Mouse (Mus musculus) spleen, adult 12 weeks (tissue): ENCODE measurements around the gene Atg9b.

Source experiments
- DNase-seq: peaks from one replicate; pipeline ENCODE4 v3.0.0; 2022; ENCODE audit warnings: low spot score

Gene Atg9b

GRCm38 (mm10) chr5:24350073-24350472 lies 41.9 kb downstream of the Atg9b start:
- DNase-seq = no peak

DNA sequence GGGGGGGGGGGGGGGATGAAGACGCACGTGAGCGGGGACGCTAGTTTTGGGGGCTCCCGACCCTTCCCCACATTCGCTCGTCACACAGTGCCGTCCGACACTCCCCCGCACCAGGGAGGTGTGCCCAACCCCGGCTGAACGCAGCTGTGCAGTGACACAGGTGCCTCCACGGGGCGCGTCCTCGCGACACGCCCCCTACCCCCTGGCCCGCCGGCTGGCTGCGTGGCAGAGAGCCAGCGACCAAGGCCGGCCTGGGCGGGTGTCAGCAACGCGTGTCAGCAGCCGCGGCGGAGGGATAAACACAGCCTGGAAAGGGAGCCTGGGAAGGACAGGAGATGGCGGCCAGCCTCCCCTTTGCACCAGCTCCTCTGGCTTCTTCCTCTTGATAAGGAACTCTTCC lies 43.4 kb downstream of the Atg9b start:
- DNase-seq = no peak

DNA sequence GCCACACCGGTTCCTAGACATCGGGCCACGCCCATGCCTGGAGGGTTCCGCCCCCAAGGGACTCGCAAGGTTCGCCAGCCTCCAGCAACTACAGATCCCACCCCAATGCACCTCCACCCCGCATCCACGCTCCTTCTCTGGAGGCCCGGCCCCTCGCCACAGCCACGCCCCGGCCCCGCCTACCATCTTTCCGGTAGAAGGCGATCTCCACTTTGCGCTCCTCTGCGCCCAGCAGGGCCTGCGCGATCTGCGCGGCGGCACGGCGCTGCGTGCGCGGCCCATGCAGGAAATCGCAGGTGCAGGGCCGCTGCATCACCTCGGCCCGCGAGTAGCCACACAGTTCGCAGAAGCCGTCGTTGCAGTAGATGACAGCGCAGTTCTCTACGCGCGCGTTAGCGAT lies 43.8 kb downstream of the Atg9b start:
- peak; percentile 61 for DNase-seq

DNA sequence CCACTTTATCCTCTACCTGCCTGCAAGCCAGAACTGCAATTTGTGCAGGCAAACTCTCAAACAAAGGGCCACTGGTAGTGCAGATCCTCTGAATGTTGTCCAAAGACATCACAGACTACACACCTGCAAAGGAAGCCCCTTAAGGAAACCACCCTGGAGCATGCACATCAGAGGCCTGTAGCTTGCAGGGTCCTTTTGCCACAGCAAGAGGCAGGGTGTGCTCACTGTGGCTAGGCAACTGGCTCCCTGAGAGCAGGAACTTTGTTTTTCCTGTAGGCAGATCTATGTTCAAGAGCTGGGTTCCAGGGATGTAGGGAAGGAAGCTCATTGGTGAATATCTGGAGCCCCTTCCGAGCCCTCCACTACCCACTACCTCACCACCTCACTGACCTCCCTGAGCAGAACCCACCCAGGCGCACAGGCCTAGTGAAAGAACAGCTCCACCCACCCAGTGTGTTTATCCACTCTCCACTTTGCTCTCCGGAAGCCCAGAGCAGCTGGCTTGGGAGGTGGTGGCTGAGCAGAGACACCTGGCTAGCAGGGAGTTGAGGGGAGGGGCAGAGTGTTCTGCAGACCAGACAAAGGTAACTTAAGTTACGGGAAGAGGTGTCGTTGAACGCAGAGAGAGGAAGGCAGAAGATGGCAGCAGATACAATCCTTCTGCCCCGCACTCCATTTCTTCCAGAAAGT lies 44.6 kb downstream of the Atg9b start:
- no peak for DNase-seq

DNA sequence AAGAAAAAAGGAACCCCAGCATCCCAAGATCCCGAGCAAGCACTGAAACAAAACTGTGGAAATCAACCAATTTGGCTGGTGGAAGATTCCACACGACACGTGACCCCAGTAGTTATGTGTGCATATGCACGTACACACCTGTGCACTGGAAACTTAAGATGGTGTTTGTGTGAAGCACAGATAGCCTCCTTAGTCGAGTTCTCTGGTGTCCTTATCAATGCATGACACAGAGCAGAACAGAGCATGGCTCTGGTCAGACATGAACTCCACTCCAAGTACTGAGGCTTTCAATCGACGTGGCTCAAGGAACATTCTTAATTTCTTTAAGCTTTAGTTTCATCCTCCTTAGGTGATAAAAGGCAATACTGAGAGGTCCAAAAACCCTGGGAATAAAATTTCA lies 45.6 kb downstream of the Atg9b start:
- DNase-seq = no peak

- no peak for DNase-seq
Measured at GRCm38 (mm10) chr5:24344477-24345051, 47.4 kb downstream of the Atg9b start.

DNA sequence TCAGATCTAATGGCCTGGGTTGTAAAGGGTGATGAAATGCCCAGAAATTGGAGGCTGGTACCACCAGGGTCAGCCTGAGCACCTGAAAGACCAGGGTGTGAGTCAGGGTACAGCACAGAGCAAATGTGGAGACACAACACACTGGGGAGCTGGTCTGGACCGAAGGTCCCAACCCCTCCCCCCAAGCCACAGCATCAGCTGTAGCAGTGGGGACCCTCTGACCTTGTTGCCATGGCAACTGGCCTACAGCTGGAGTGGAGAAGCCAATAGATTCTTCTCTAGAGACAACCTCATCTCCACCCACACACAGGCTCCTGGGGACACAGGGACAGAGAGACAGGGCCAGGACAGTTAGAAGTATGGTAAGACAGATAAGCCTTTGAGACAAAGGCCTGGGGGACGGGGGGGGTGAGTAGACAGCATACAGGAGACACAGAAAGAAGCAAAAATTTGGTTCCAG lies 47.9 kb downstream of the Atg9b start:
- DNase-seq = no peak

DNA sequence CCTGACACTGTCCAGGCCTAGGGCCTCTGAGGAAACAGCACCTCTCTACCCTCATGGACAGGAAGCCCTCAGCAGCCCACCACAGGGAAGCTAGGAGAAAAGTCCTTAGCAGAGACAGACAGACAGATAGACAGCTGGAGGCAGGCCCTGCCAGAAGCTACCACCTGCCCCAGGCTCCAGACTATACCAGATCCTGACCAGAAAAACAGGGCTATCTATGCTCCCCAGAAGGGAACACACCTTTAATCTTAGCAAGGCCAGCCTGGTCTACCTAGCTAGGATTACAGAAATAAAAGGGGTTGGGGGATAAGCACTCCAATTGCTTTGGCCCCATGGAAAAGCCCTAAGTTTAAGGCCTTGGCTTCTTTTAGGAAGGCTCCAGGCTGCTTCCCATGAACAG lies 48.6 kb downstream of the Atg9b start:
- DNase-seq = no peak

DNA sequence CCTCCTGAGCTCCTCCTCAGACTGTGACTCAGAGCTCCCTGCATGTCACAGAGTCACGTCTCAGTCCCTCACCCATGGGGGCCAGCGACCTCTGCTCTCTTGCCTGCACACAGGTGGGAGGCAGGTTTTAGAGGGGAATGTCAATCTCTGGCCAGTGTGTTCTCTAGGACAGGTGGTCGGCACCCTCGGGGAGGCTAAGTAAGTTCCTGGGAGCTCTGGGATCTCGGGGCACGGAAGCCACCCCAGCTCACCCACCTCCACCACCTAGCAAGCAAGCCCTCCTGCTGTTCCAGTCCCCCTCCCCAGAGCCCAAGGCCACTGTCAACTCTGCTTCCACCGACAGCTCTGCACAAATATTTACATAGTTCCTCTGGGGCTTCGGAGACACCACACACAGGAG lies 49.0 kb downstream of the Atg9b start:
- DNase-seq = no peak

GRCm38 (mm10) chr5:24342205-24342963 lies 49.6 kb downstream of the Atg9b start:
- DNase-seq = no peak

DNA sequence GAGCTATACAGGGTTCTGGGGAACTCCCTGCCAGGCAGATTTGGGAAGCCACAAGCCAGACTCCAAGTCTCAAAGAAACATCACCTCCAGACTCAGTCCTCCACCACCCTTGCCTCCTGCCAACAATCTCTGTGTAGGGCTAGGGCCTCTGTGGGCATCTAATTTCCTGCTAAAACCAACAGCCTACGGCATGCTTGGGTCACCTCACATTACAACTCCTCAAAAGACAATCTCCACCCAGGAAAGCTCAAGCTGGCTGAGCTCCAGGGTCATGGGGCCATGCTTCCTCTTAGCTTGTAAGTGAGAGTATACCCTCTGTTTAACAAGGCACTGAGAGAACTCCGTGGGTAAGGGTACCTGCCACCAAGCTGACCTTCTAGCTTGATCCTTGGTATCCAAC lies 54.1 kb downstream of the Atg9b start:
- no peak for DNase-seq

DNA sequence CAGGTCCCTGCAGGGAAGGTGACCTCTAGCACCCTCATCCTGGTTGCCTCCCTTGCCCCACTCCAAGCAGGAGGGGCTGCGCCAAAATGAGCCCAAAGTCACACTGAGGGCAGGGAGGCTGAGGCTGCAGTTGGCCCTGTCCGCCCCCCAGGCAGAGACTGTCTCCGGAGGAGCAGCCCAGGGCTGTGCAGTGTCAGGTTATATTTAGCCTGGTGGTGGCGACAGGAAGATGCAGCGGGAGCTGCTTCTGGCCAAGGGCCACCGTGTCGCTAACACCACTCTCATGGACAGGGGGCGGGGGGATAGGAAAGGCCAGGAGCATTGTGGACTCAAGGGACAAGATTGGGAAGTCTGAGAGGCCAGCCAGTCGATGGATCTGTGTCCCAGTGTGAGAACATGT lies 54.6 kb downstream of the Atg9b start:
- DNase-seq = no peak

- no peak for DNase-seq
Measured at GRCm38 (mm10) chr5:24335888-24336511, 55.9 kb downstream of the Atg9b start.

GRCm38 (mm10) chr5:24334749-24335148 lies 57.2 kb downstream of the Atg9b start:
- no peak for DNase-seq
